Mouse (Mus musculus): ENCODE results near the gene Fndc11.

GRCm38 (mm10) chr2:181186635-181187034, 33.2 kb upstream of the Fndc11 start:
- TF ChIP-seq CTCF (IDR thresholded peaks at IDR 0.05; ENCODE audit: borderline replicate concordance, insufficient read depth, low read depth, low read length), result peak; percentile 95
- peak; percentile 38; the same call in 1 of the 2 replicates for TF ChIP-seq POLR2A (IDR thresholded peaks at IDR 0.05; ENCODE audit: borderline replicate concordance, insufficient read depth, low read length)
